Mouse (Mus musculus): ENCODE results near the gene Olfr1385. TPM values are rescaled to one million over a fixed set of nuclear protein-coding genes. Genes with fewer than 3 reads are reported as not detected.
"Not testable (repeated sequence)": the region's sequence is repeated elsewhere in the genome, so short reads cannot be mapped to it uniquely, and the experiment has no call there.

Olfr1385 gene
- polyA plus RNA-seq, 1 experiment from 2014 or later = not detected

GRCm38 (mm10) chr11:49543149-49543548 lies 54.3 kb downstream of the Olfr1385 start, which contains the start of gene Olfr1381:
TSS of gene Olfr1381 (plus strand) at chr11:49543449.
- not testable (repeated sequence) for ATAC-seq (replicated peaks; ENCODE audit: insufficient number of reproducible peaks, low FRiP score, low TSS enrichment); H3K9me3 ChIP-seq (replicated peaks; ENCODE audit: control insufficient read depth, low read length); H3K9ac ChIP-seq (ENCODE audit: low read depth, low read length); H3K4me2 ChIP-seq; H3K36me3 ChIP-seq (ENCODE audit: control insufficient read depth, insufficient read depth, low read length); H3K4me3 ChIP-seq (ENCODE audit: low read depth, low read length); H3K4me1 ChIP-seq (ENCODE audit: control insufficient read depth, insufficient read depth, low read length); H3K27ac ChIP-seq (ENCODE audit: low read depth, low read length); H3K27me3 ChIP-seq (ENCODE audit: control insufficient read depth, insufficient read depth, low read length)
- WGBS (ENCODE audit: insufficient replicate concordance) = 75% methylated on average over 3 of the region's 3 CpGs

Other genes with a start within 250 kb of the Olfr1385 start
- gene Mgat1, start 244.9 kb upstream of the Olfr1385 start, polyA plus RNA-seq (2014; fragmentation: Nextera tagmentation; extraction: Ambion mirVana) = 32.9 and 39.1 TPM in 2 replicates
- not detected in 2 replicates for gene Olfr1393, start 210.8 kb upstream of the Olfr1385 start, polyA plus RNA-seq (2014; fragmentation: Nextera tagmentation; extraction: Ambion mirVana)
- not detected in 2 replicates for gene Olfr1392, start 203.8 kb upstream of the Olfr1385 start, polyA plus RNA-seq (2014; fragmentation: Nextera tagmentation; extraction: Ambion mirVana)
- gene Olfr10, start 184.3 kb upstream of the Olfr1385 start, polyA plus RNA-seq (2014; fragmentation: Nextera tagmentation; extraction: Ambion mirVana) = not detected in 2 replicates
- gene Olfr1391, start 166.3 kb upstream of the Olfr1385 start, polyA plus RNA-seq (2014; fragmentation: Nextera tagmentation; extraction: Ambion mirVana) = not detected in 2 replicates
- gene Olfr1390, start 153.9 kb upstream of the Olfr1385 start, polyA plus RNA-seq (2014; fragmentation: Nextera tagmentation; extraction: Ambion mirVana) = not detected in 2 replicates
- not detected in 2 replicates for gene Olfr1389, start 66.0 kb upstream of the Olfr1385 start, polyA plus RNA-seq (2014; fragmentation: Nextera tagmentation; extraction: Ambion mirVana)
- 0.07 TPM in 1 of 2 replicates, not detected in the other for gene Olfr1388, start 52.4 kb upstream of the Olfr1385 start, polyA plus RNA-seq (2014; fragmentation: Nextera tagmentation; extraction: Ambion mirVana)
- gene Olfr1387, start 33.7 kb upstream of the Olfr1385 start, polyA plus RNA-seq (2014; fragmentation: Nextera tagmentation; extraction: Ambion mirVana) = not detected in 2 replicates
- not detected in 2 replicates for gene Olfr1386, start 24.0 kb upstream of the Olfr1385 start, polyA plus RNA-seq (2014; fragmentation: Nextera tagmentation; extraction: Ambion mirVana)
- not detected in 2 replicates for gene Olfr1384, start 17.7 kb downstream of the Olfr1385 start, polyA plus RNA-seq (2014; fragmentation: Nextera tagmentation; extraction: Ambion mirVana)
- not detected in 2 replicates for gene Olfr1383, start 30.6 kb downstream of the Olfr1385 start, polyA plus RNA-seq (2014; fragmentation: Nextera tagmentation; extraction: Ambion mirVana)
- gene Olfr1382, start 39.2 kb downstream of the Olfr1385 start, polyA plus RNA-seq (2014; fragmentation: Nextera tagmentation; extraction: Ambion mirVana) = not detected in 2 replicates
- not detected in 2 replicates for gene Olfr1381, start 54.4 kb downstream of the Olfr1385 start, polyA plus RNA-seq (2014; fragmentation: Nextera tagmentation; extraction: Ambion mirVana)
- not detected in 2 replicates for gene Olfr1380, start 67.8 kb downstream of the Olfr1385 start, polyA plus RNA-seq (2014; fragmentation: Nextera tagmentation; extraction: Ambion mirVana)
- 6.3 and 7.6 TPM in 2 replicates for gene Flt4, start 120.2 kb downstream of the Olfr1385 start, polyA plus RNA-seq (2014; fragmentation: Nextera tagmentation; extraction: Ambion mirVana)
- 0.86 and 1.1 TPM in 2 replicates for gene Scgb3a1, start 174.5 kb downstream of the Olfr1385 start, polyA plus RNA-seq (2014; fragmentation: Nextera tagmentation; extraction: Ambion mirVana)
- gene Cnot6, start 223.7 kb downstream of the Olfr1385 start, polyA plus RNA-seq (2014; fragmentation: Nextera tagmentation; extraction: Ambion mirVana) = 35.5 and 38.7 TPM in 2 replicates